Comparison of ENCODE assay signal across 8 mouse cellular contexts in genomic region chr2:172440640-172441005, GRCm38 (mm10). TPM values are rescaled to one million over a fixed set of nuclear protein-coding genes. Genes with fewer than 3 reads are reported as not detected.
DNase-seq lines count a peak whose midpoint lies in the region; ATAC-seq lines count a peak whose summit lies in the region.

No protein-coding gene starts in this region.

- no peak for DNase-seq in kidney, postnatal 10 days
- no peak for DNase-seq in thymus, postnatal 14 days
- no peak for DNase-seq in adrenal gland, postnatal 36 days
- no peak for DNase-seq in natural killer cell, adult 2 months (ENCODE audit: low spot score in 2 of 2)

- peaks cover 2% of the 10 kb centered on the region; the same call in 1 of the 2 replicates for H3K36me3 ChIP-seq in kidney, embryonic 16.5 days (ENCODE audit: insufficient read depth, low read length)
- H3K36me3 ChIP-seq in hindbrain, embryonic 15.5 days = peaks cover 10% of the 10 kb centered on the region
- H3K36me3 ChIP-seq in midbrain, embryonic 16.5 days (ENCODE audit: control insufficient read depth, insufficient read depth, low read length) = peaks cover under 1% of the 10 kb centered on the region; the same call in 1 of the 2 replicates

- 0% methylated on average over 21 of the region's 21 CpGs for WGBS in kidney, embryonic 16.5 days
- 1% methylated on average over 21 of the region's 21 CpGs for WGBS in hindbrain, embryonic 15.5 days
- under 1% methylated on average over 21 of the region's 21 CpGs for WGBS in midbrain, embryonic 16.5 days

- H3K9ac ChIP-seq in kidney, embryonic 16.5 days (replicated peaks; ENCODE audit: low read length) = peak overlapping the region; percentile 76
- peak overlapping the region; percentile 61 for H3K9ac ChIP-seq in hindbrain, embryonic 15.5 days
- peak overlapping the region; percentile 74 for H3K9ac ChIP-seq in midbrain, embryonic 16.5 days (ENCODE audit: low read depth, low read length)

- H3K4me3 ChIP-seq in kidney, embryonic 16.5 days (ENCODE audit: low read length) = peak overlapping the region; percentile 76
- peak overlapping the region; percentile 66 for H3K4me3 ChIP-seq in hindbrain, embryonic 15.5 days
- peak overlapping the region; percentile 76 for H3K4me3 ChIP-seq in midbrain, embryonic 16.5 days (ENCODE audit: low read depth, low read length)

- peak overlapping the region; percentile 76 for H3K4me2 ChIP-seq in kidney, embryonic 16.5 days (replicated peaks; ENCODE audit: low read depth, low read length)
- peak overlapping the region; percentile 80 for H3K4me2 ChIP-seq in hindbrain, embryonic 15.5 days
- H3K4me2 ChIP-seq in midbrain, embryonic 16.5 days (ENCODE audit: low read length) = peak overlapping the region; percentile 97

- H3K9me3 ChIP-seq in kidney, embryonic 16.5 days (ENCODE audit: low read length) = no peaks in the 10 kb centered on the region
- H3K9me3 ChIP-seq in hindbrain, embryonic 15.5 days = no peaks in the 10 kb centered on the region
- H3K9me3 ChIP-seq in midbrain, embryonic 16.5 days (replicated peaks; ENCODE audit: control insufficient read depth, low read length, poor library complexity, severe bottlenecking) = no peaks in the 10 kb centered on the region

- no peaks in the 10 kb centered on the region for H3K27me3 ChIP-seq in kidney, embryonic 16.5 days (ENCODE audit: insufficient read depth, low read length)
- H3K27me3 ChIP-seq in hindbrain, embryonic 15.5 days = no peaks in the 10 kb centered on the region
- no peaks in the 10 kb centered on the region for H3K27me3 ChIP-seq in midbrain, embryonic 16.5 days (ENCODE audit: control insufficient read depth, insufficient read depth, low read depth, low read length)

- no peak overlapping the region for H3K27ac ChIP-seq in kidney, embryonic 16.5 days (ENCODE audit: low read length)
- peak overlapping the region; percentile 78 for H3K27ac ChIP-seq in hindbrain, embryonic 15.5 days (replicated peaks)
- H3K27ac ChIP-seq in midbrain, embryonic 16.5 days (ENCODE audit: low read length) = peak overlapping the region; percentile 62

- peak; percentile 63 for ATAC-seq in kidney, embryonic 16.5 days (ENCODE audit: low FRiP score, low TSS enrichment)
- ATAC-seq in common myeloid progenitor, adult 5-6 weeks (replicated peaks; ENCODE audit: low read depth, poor library complexity, severe bottlenecking) = peak; percentile 36
- ATAC-seq in hindbrain, embryonic 15.5 days (ENCODE audit: low FRiP score, low read depth) = peak; percentile 76
- ATAC-seq in midbrain, embryonic 16.5 days = peak; percentile 74

- H3K4me1 ChIP-seq in kidney, embryonic 16.5 days (ENCODE audit: insufficient read depth, low read length) = peaks cover 15% of the 10 kb centered on the region
- H3K4me1 ChIP-seq in hindbrain, embryonic 15.5 days (replicated peaks) = peaks cover 26% of the 10 kb centered on the region
- H3K4me1 ChIP-seq in midbrain, embryonic 16.5 days (ENCODE audit: control insufficient read depth, insufficient read depth, low read length) = peaks cover 23% of the 10 kb centered on the region

RNA-seq across cellular contexts. Expression of gene Rtf2, which starts 0.3 kb away (rescaled TPM):
- polyA plus RNA-seq in kidney, embryonic 16.5 days (2015; fragmentation: Nextera tagmentation; extraction: Ambion mirVana) = 81.2 and 85.3 TPM in 2 replicates
- 139 and 158 TPM in 2 replicates for total RNA-seq in common myeloid progenitor, adult 5-6 weeks (2017)
- 88.8 and 93.1 TPM in 2 replicates for polyA plus RNA-seq in hindbrain, embryonic 15.5 days (2015; fragmentation: Nextera tagmentation; extraction: Ambion mirVana)
- 93.6 and 97.0 TPM in 2 replicates for polyA plus RNA-seq in midbrain, embryonic 16.5 days (2015; fragmentation: Nextera tagmentation; extraction: Ambion mirVana)
- 10 to 100 TPM; 76.2 to 86.3 TPM for total RNA-seq in adrenal gland, postnatal 36 days (2021)

RNA-seq across cellular contexts. Expression of gene Gcnt7, which starts 17.8 kb away (rescaled TPM):
- polyA plus RNA-seq in kidney, embryonic 16.5 days (2015; fragmentation: Nextera tagmentation; extraction: Ambion mirVana) = 1.5 and 1.8 TPM in 2 replicates
- 0.05 TPM in 1 of 2 replicates, not detected in the other for total RNA-seq in common myeloid progenitor, adult 5-6 weeks (2017)
- polyA plus RNA-seq in hindbrain, embryonic 15.5 days (2015; fragmentation: Nextera tagmentation; extraction: Ambion mirVana) = 1.6 and 1.8 TPM in 2 replicates
- polyA plus RNA-seq in midbrain, embryonic 16.5 days (2015; fragmentation: Nextera tagmentation; extraction: Ambion mirVana) = 1.6 TPM in 2 replicates
- not detected for total RNA-seq in adrenal gland, postnatal 36 days (2021)

RNA-seq across cellular contexts. Expression of gene Fam209, which starts 31.7 kb away (rescaled TPM):
- 0.64 TPM in 1 of 2 replicates, not detected in the other for polyA plus RNA-seq in kidney, embryonic 16.5 days (2015; fragmentation: Nextera tagmentation; extraction: Ambion mirVana)
- total RNA-seq in common myeloid progenitor, adult 5-6 weeks (2017) = 0.63 TPM in 1 of 2 replicates, not detected in the other
- polyA plus RNA-seq in hindbrain, embryonic 15.5 days (2015; fragmentation: Nextera tagmentation; extraction: Ambion mirVana) = 0.64 TPM in 1 of 2 replicates, not detected in the other
- polyA plus RNA-seq in midbrain, embryonic 16.5 days (2015; fragmentation: Nextera tagmentation; extraction: Ambion mirVana) = 0.75 TPM in 1 of 2 replicates, not detected in the other
- total RNA-seq in adrenal gland, postnatal 36 days (2021) = not detected

RNA-seq across cellular contexts. Expression of gene Cass4, which starts 47.0 kb away (rescaled TPM):
- 0.32 and 0.36 TPM in 2 replicates for polyA plus RNA-seq in kidney, embryonic 16.5 days (2015; fragmentation: Nextera tagmentation; extraction: Ambion mirVana)
- total RNA-seq in common myeloid progenitor, adult 5-6 weeks (2017) = 0.44 and 1.5 TPM in 2 replicates
- 0.13 and 0.20 TPM in 2 replicates for polyA plus RNA-seq in hindbrain, embryonic 15.5 days (2015; fragmentation: Nextera tagmentation; extraction: Ambion mirVana)
- polyA plus RNA-seq in midbrain, embryonic 16.5 days (2015; fragmentation: Nextera tagmentation; extraction: Ambion mirVana) = 0.11 and 0.16 TPM in 2 replicates
- total RNA-seq in adrenal gland, postnatal 36 days (2021) = under 1 TPM; 0.13 to 0.43 TPM
